In the genomic region with DNA sequence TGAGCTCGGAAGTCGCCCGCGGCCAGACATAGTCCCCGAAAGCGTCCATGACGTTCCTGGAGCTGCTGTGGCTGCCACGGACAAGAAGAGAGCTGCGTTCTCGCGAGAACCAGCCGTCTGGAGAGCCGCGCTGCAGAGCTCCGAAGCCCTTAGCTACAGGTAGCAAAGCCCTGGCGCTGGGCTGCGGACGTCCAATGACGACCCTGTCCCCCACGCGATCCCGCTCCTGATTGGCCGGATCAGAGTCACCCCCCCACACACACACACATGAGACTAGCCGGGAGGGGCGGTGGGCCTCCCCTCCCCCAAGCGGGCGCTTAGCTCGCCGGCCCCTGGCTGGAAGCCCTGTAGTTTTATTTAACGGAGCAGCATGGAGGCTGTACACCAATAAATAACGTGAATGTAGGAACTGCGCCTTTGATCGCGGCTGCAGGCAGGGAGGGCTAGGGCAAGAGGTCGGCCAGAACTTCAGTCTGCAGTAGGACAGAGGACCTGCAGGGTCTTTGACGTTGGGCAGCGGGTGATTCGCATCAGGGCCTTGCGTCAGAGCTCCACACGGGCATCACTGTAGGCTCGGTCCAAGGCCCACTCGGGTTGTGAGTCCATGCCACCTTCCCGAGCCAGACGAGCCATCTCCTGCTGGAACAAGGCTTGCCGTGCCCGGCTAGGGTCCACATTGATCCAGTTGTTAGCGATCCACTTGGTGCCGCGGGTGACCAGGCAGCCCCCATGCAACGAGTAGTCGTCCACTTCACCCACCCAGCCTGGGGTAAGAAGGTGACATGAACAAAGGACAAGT, we compare ENCODE assay signal across 8 mouse cellular contexts. TPM values are rescaled to one million over a fixed set of nuclear protein-coding genes. Genes with fewer than 3 reads are reported as not detected.
A peak's percentile ranks its signal among the peaks of the same experiment; 100 is the strongest.
DNase-seq lines count a peak whose midpoint lies in the region; ATAC-seq lines count a peak whose summit lies in the region.

A gene (minus strand): TSS at position 195 of the 799 bp plus-strand sequence.

- DNase-seq in adrenal gland, adult (ENCODE audit: inconsistent age in 2 of 2, low spot score in 1 of 2), result peak; percentile 97
- DNase-seq in embryo, embryonic 10.5 days (ENCODE audit: low spot score), result peak; percentile 98
- peak; percentile 94 for DNase-seq in gastrocnemius, postnatal 14 days
- DNase-seq in left cerebral cortex, postnatal 10 days (ENCODE audit: extremely low spot score in 1 of 2, low spot score in 2 of 2), result peak; percentile 96 to 98
- peak; percentile 85 to 90 for DNase-seq in right cerebral cortex, postnatal 36 days (ENCODE audit: low spot score in 2 of 2)
- peak; percentile 97 for DNase-seq in yolk sac, embryonic 10.5 days (ENCODE audit: low spot score)

- peak; percentile 99 for ATAC-seq in inflammation-experienced regulatory T-cells, adult 6 months
- ATAC-seq in megakaryocyte-erythroid progenitor cell, adult 5-6 weeks (replicated peaks; ENCODE audit: low FRiP score, low TSS enrichment, poor library complexity, severe bottlenecking), result peak; percentile 89

- intact Hi-C loops in gastrocnemius, postnatal 14 days (cut with DNase I; ENCODE audit: low total_unique reads), result no loop called here
- intact Hi-C loops in left cerebral cortex, postnatal 10 days (cut with DNase I), result no loop called here

RNA-seq across cellular contexts. Expression of the gene that starts here (rescaled TPM):
- 10 to 100 TPM in 1 of 2 experiments, 1 to 10 TPM in 1; 6.9 to 10.4 TPM for total RNA-seq in gastrocnemius, postnatal 14 days (2021)
- 10 to 100 TPM; 25.4 to 32.5 (median 28.0) TPM for polyA plus RNA-seq in inflammation-experienced regulatory T-cells, adult 6 months (2017; shearing (Covaris generic))
- total RNA-seq in left cerebral cortex, postnatal 10 days (2021), result 100 to 1,000 TPM; 282 TPM
- 33.2 and 34.7 TPM in 2 replicates for total RNA-seq in megakaryocyte-erythroid progenitor cell, adult 5-6 weeks (2014; fragmentation: Nextera tagmentation)
- 25.8 and 26.8 TPM in 2 replicates for total RNA-seq in megakaryocyte-erythroid progenitor cell, adult 5-6 weeks (2017)

Comparison
In these comparisons a context has a peak if more than half of its experiments do, and no peak if none do; other contexts are left out.
1. Peak in every context shown above with its lines: DNase-seq and ATAC-seq.
2. RNA of the gene that starts here (total RNA-seq): 282 TPM in left cerebral cortex, postnatal 10 days; 25.8 to 34.7 TPM in megakaryocyte-erythroid progenitor cell, adult 5-6 weeks and 6.9 to 10.4 TPM in gastrocnemius, postnatal 14 days; every median in the first group is over 4 times any median in the second.